Comparison of ENCODE assay signal across 8 mouse cellular contexts in the genomic region with DNA sequence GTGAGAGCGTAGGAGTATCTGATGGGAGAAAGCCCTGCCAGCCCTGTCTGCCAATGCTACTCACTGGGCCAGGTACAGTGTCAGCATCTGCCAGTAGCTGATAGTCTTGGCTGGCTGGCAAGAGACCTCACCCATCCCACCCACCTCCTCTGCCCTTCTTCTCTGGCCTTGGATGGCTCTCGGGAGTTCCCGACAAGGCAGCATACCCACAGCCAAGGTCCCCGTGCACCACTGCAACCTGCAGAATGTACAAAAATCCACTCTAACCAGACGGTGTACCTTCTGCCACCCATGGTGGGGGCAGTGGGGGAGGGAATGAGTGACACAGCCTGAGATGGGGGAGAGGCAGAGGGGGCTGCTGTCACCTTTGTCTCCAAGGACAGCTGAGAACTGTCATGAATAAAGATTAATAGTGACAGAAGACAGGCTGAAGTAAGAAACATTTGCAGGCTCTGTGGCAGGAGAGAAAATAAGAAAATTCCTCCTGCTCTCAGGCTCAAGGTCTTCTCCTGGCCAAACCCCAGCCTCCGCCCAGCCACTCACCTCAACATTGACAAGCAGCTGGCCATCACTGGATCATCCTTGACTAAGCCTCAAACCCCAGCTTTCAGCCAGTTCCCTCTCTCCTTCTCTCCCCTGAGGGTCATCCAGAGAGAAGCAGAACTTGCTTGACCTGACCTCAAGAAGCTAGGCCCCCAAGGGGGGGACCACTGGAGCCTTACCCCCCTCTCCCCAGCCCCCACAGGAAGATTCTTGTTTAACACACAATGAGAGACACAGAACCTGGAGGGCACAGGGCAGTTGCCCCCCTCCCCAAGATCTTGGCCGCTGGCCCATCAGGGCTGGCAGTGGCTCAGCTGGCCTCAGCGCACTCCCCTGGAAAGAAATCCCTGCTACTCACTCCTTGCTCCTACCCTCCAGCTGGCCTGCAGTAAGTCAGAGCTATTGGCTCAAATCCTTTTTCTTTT.
A peak's percentile ranks its signal among the peaks of the same experiment; 100 is the strongest.
DNase-seq lines count a peak whose midpoint lies in the region; ATAC-seq and TF ChIP-seq lines count a peak whose summit lies in the region.

No protein-coding gene starts in this region.

- no peak for TF ChIP-seq POLR2A in cerebellum, adult 2 months (IDR thresholded peaks at IDR 0.05; ENCODE audit: borderline replicate concordance, insufficient read depth, low read length)

- no peak overlapping the region for H3K4me3 ChIP-seq in cerebellum, adult 2 months (replicated peaks; ENCODE audit: insufficient read depth, low read depth, low read length)
- no peak overlapping the region for H3K4me3 ChIP-seq in heart, embryonic 12.5 days
- no peak overlapping the region for H3K4me3 ChIP-seq in kidney, postnatal 0 days (replicated peaks; ENCODE audit: low read depth, low read length)
- H3K4me3 ChIP-seq in neural tube, embryonic 15.5 days (replicated peaks), result no peak overlapping the region

- ATAC-seq in heart, embryonic 12.5 days (ENCODE audit: insufficient number of reproducible peaks, low FRiP score), result peak; percentile 60; the same call in 1 of the 2 replicates
- ATAC-seq in kidney, postnatal 0 days (replicated peaks; ENCODE audit: low FRiP score, low read depth), result peak; percentile 31; the same call in 1 of the 2 replicates
- ATAC-seq in neural tube, embryonic 15.5 days (ENCODE audit: low FRiP score), result peak; percentile 43

- H3K9ac ChIP-seq in heart, embryonic 12.5 days, result no peak overlapping the region
- H3K9ac ChIP-seq in kidney, postnatal 0 days (ENCODE audit: low read depth, low read length), result no peak overlapping the region
- H3K9ac ChIP-seq in neural tube, embryonic 15.5 days (replicated peaks), result no peak overlapping the region

- DNase-seq in layer of hippocampus, postnatal 14 days (ENCODE audit: low spot score in 2 of 2), result peak; percentile 45 to 57
- no peak for DNase-seq in layer of hippocampus, adult 8-10 months (ENCODE audit: low spot score in 2 of 2)
- peak; percentile 51 to 53 for DNase-seq in cerebellum, adult 2 months
- DNase-seq in kidney, postnatal 0 days (ENCODE audit: low spot score), result peak; percentile 78
- DNase-seq in yolk sac, embryonic 10.5 days (ENCODE audit: low spot score), result no peak
- no peak for DNase-seq in layer of hippocampus, adult 9-10 months (ENCODE audit: low spot score)

- H3K4me1 ChIP-seq in cerebellum, adult 2 months (ENCODE audit: control insufficient read depth, insufficient read depth, low read length), result peaks cover 36% of the 10 kb centered on the region
- H3K4me1 ChIP-seq in heart, embryonic 12.5 days (replicated peaks), result peaks cover 38% of the 10 kb centered on the region
- H3K4me1 ChIP-seq in kidney, postnatal 0 days (replicated peaks; ENCODE audit: insufficient read depth, low read length), result peaks cover 18% of the 10 kb centered on the region
- peaks cover 19% of the 10 kb centered on the region for H3K4me1 ChIP-seq in neural tube, embryonic 15.5 days

- H3K9me3 ChIP-seq in heart, embryonic 12.5 days (replicated peaks), result no peaks in the 10 kb centered on the region
- H3K9me3 ChIP-seq in kidney, postnatal 0 days (replicated peaks; ENCODE audit: low read length), result no peaks in the 10 kb centered on the region
- no peaks in the 10 kb centered on the region for H3K9me3 ChIP-seq in neural tube, embryonic 15.5 days (replicated peaks)

- H3K4me2 ChIP-seq in heart, embryonic 12.5 days, result no peak overlapping the region
- H3K4me2 ChIP-seq in kidney, postnatal 0 days (ENCODE audit: low read length), result no peak overlapping the region
- no peak overlapping the region for H3K4me2 ChIP-seq in neural tube, embryonic 15.5 days

- no peaks in the 10 kb centered on the region for H3K27me3 ChIP-seq in cerebellum, adult 2 months (ENCODE audit: control insufficient read depth, insufficient read depth, low read length)
- H3K27me3 ChIP-seq in heart, embryonic 12.5 days (replicated peaks), result peaks cover 14% of the 10 kb centered on the region
- H3K27me3 ChIP-seq in kidney, postnatal 0 days (ENCODE audit: insufficient read depth, low read length), result no peaks in the 10 kb centered on the region
- H3K27me3 ChIP-seq in neural tube, embryonic 15.5 days (replicated peaks), result peaks cover 16% of the 10 kb centered on the region; the same call in 1 of the 2 replicates

- no peak overlapping the region for H3K27ac ChIP-seq in cerebellum, adult 2 months (ENCODE audit: insufficient read depth, low read length)
- H3K27ac ChIP-seq in heart, embryonic 12.5 days (ENCODE audit: poor library complexity, severe bottlenecking), result no peak overlapping the region
- no peak overlapping the region for H3K27ac ChIP-seq in kidney, postnatal 0 days
- no peak overlapping the region for H3K27ac ChIP-seq in neural tube, embryonic 15.5 days (replicated peaks)

- H3K36me3 ChIP-seq in heart, embryonic 12.5 days, result no peaks in the 10 kb centered on the region
- no peaks in the 10 kb centered on the region for H3K36me3 ChIP-seq in kidney, postnatal 0 days (ENCODE audit: insufficient read depth, low read length)
- H3K36me3 ChIP-seq in neural tube, embryonic 15.5 days, result no peaks in the 10 kb centered on the region

- 24% methylated on average over 8 of the region's 8 CpGs for WGBS in cerebellum, adult 2 months
- WGBS in heart, embryonic 12.5 days, result 50% methylated on average over 8 of the region's 8 CpGs
- WGBS in kidney, postnatal 0 days, result 38% methylated on average over 8 of the region's 8 CpGs
- 49% methylated on average over 8 of the region's 8 CpGs for WGBS in neural tube, embryonic 15.5 days

- TF ChIP-seq CTCF in cerebellum, adult 2 months (IDR thresholded peaks at IDR 0.05; ENCODE audit: borderline replicate concordance, insufficient read depth, low read depth, low read length), result no peak
- no peak for TF ChIP-seq CTCF in kidney, postnatal 0 days (IDR thresholded peaks at IDR 0.05; ENCODE audit: low read depth)

Comparison
In these comparisons a context has a peak if more than half of its experiments do, and no peak if none do; other contexts are left out.
1. DNase-seq: peak in layer of hippocampus, postnatal 14 days (2 of 2), cerebellum, adult 2 months (2 of 2) and kidney, postnatal 0 days (single experiment); none in layer of hippocampus, adult 8-10 months (0 of 2), yolk sac, embryonic 10.5 days (single experiment) and layer of hippocampus, adult 9-10 months (single experiment).
2. Peak in every context shown above with its lines, with median percentiles within 50 percentile points of each other: ATAC-seq.